ENCODE assay signal across 9 mouse cellular contexts in genomic region chr1:131905497-131905896, GRCm38 (mm10). TPM values are rescaled to one million over a fixed set of nuclear protein-coding genes. Genes with fewer than 3 reads are reported as not detected.
DNase-seq lines count a peak whose midpoint lies in the region; ATAC-seq and TF ChIP-seq lines count a peak whose summit lies in the region.
"Had no signal": no experiment of that assay in that cellular context is flagged by ENCODE, and none has a peak within 500 bp of the region (broad histone marks: within the 10 kb centered on the region; RNA-seq: fewer than 3 reads in every experiment).

No protein-coding gene starts in this region.

- no peaks in the 10 kb centered on the region for H3K36me3 ChIP-seq in heart, postnatal 0 days (replicated peaks; ENCODE audit: control insufficient read depth, insufficient read depth, low read length)
- H3K36me3 ChIP-seq in midbrain, embryonic 14.5 days (ENCODE audit: control insufficient read depth, insufficient read depth, low read length): no peaks in the 10 kb centered on the region
- H3K36me3 ChIP-seq in midbrain, embryonic 13.5 days: no peaks in the 10 kb centered on the region
- H3K36me3 ChIP-seq in splenic B cell, adult 2 months (ENCODE audit: control insufficient read depth, insufficient read depth, low read length, poor library complexity, severe bottlenecking): no peaks in the 10 kb centered on the region
- H3K36me3 ChIP-seq in neural tube, embryonic 15.5 days: no peaks in the 10 kb centered on the region
- H3K36me3 ChIP-seq: heart, embryonic 13.5 days had no signal

- no peak overlapping the region for H3K4me3 ChIP-seq in heart, postnatal 0 days (ENCODE audit: low read depth, low read length)
- no peak overlapping the region for H3K4me3 ChIP-seq in midbrain, embryonic 14.5 days (replicated peaks; ENCODE audit: low read depth, low read length)
- H3K4me3 ChIP-seq in midbrain, embryonic 13.5 days (replicated peaks): no peak overlapping the region
- no peak overlapping the region for H3K4me3 ChIP-seq in neural tube, embryonic 15.5 days (replicated peaks)
- H3K4me3 ChIP-seq: heart, embryonic 13.5 days had no signal

- no peak for TF ChIP-seq EP300 in heart, postnatal 0 days (IDR thresholded peaks at IDR 0.05; ENCODE audit: low read depth)

- H3K27ac ChIP-seq in heart, postnatal 0 days (ENCODE audit: low read depth): no peak overlapping the region
- no peak overlapping the region for H3K27ac ChIP-seq in midbrain, embryonic 14.5 days (replicated peaks; ENCODE audit: low read depth, low read length)
- no peak overlapping the region for H3K27ac ChIP-seq in midbrain, embryonic 13.5 days
- no peak overlapping the region for H3K27ac ChIP-seq in neural tube, embryonic 15.5 days (replicated peaks)
- H3K27ac ChIP-seq: heart, embryonic 13.5 days had no signal

- ATAC-seq in heart, postnatal 0 days (ENCODE audit: insufficient read depth, low read depth): no peak
- no peak for ATAC-seq in midbrain, embryonic 14.5 days (ENCODE audit: low FRiP score, low TSS enrichment)
- ATAC-seq in midbrain, embryonic 13.5 days: no peak
- no peak for ATAC-seq in neural tube, embryonic 15.5 days (ENCODE audit: low FRiP score)

- 13% methylated on average over 1 of the region's 1 CpGs for WGBS in heart, postnatal 0 days
- 20% methylated on average over 1 of the region's 1 CpGs for WGBS in midbrain, embryonic 14.5 days
- WGBS in midbrain, embryonic 13.5 days: 6% methylated on average over 1 of the region's 1 CpGs
- WGBS in neural tube, embryonic 15.5 days: 3% methylated on average over 1 of the region's 1 CpGs

- no peaks in the 10 kb centered on the region for H3K4me1 ChIP-seq in heart, postnatal 0 days (ENCODE audit: control insufficient read depth, insufficient read depth)
- H3K4me1 ChIP-seq in midbrain, embryonic 14.5 days (ENCODE audit: control insufficient read depth, insufficient read depth, low read length): no peaks in the 10 kb centered on the region
- peaks cover 3% of the 10 kb centered on the region; the same call in 1 of the 2 replicates for H3K4me1 ChIP-seq in midbrain, embryonic 13.5 days (replicated peaks)
- H3K4me1 ChIP-seq in neural tube, embryonic 15.5 days: peaks cover 3% of the 10 kb centered on the region; the same call in 1 of the 2 replicates
- H3K4me1 ChIP-seq: heart, embryonic 13.5 days had no signal

- H3K9ac ChIP-seq in heart, postnatal 0 days (replicated peaks; ENCODE audit: low read depth, low read length): no peak overlapping the region
- no peak overlapping the region for H3K9ac ChIP-seq in midbrain, embryonic 14.5 days (replicated peaks; ENCODE audit: low read length)
- H3K9ac ChIP-seq in midbrain, embryonic 13.5 days (replicated peaks): no peak overlapping the region
- H3K9ac ChIP-seq in neural tube, embryonic 15.5 days (replicated peaks): no peak overlapping the region
- H3K9ac ChIP-seq: heart, embryonic 13.5 days had no signal

- H3K9me3 ChIP-seq in heart, postnatal 0 days (replicated peaks; ENCODE audit: control insufficient read depth, low read length): no peaks in the 10 kb centered on the region
- no peaks in the 10 kb centered on the region for H3K9me3 ChIP-seq in midbrain, embryonic 14.5 days (ENCODE audit: control insufficient read depth, low read length)
- H3K9me3 ChIP-seq in midbrain, embryonic 13.5 days: no peaks in the 10 kb centered on the region
- no peaks in the 10 kb centered on the region for H3K9me3 ChIP-seq in neural tube, embryonic 15.5 days (replicated peaks)
- H3K9me3 ChIP-seq: heart, embryonic 13.5 days had no signal

- no peak overlapping the region for H3K4me2 ChIP-seq in heart, postnatal 0 days (ENCODE audit: low read depth, low read length)
- no peak overlapping the region for H3K4me2 ChIP-seq in midbrain, embryonic 14.5 days (ENCODE audit: low read length)
- no peak overlapping the region for H3K4me2 ChIP-seq in midbrain, embryonic 13.5 days (replicated peaks)
- no peak overlapping the region for H3K4me2 ChIP-seq in neural tube, embryonic 15.5 days
- H3K4me2 ChIP-seq: heart, embryonic 13.5 days had no signal

- TF ChIP-seq CTCF in heart, postnatal 0 days (IDR thresholded peaks at IDR 0.05; ENCODE audit: low read depth): peak; percentile 43

- DNase-seq in heart, postnatal 0 days (ENCODE audit: low spot score): peak; percentile 30
- DNase-seq in heart, adult 11 months: no peak
- peak; percentile 28 for DNase-seq in midbrain, embryonic 14.5 days
- DNase-seq in adrenal gland, postnatal 36 days: peak; percentile 36 to 53
- peak; percentile 15 for DNase-seq in splenic B cell, adult 2 months (ENCODE audit: low read depth, low spot score)
- no peak for DNase-seq in urinary bladder, postnatal 25 days (ENCODE audit: low spot score)

- peaks cover 20% of the 10 kb centered on the region for H3K27me3 ChIP-seq in heart, postnatal 0 days (ENCODE audit: control insufficient read depth, insufficient read depth, low read length)
- peaks cover 12% of the 10 kb centered on the region; the same call in 1 of the 2 replicates for H3K27me3 ChIP-seq in midbrain, embryonic 14.5 days (ENCODE audit: control insufficient read depth, insufficient read depth, low read length)
- peaks cover 23% of the 10 kb centered on the region for H3K27me3 ChIP-seq in midbrain, embryonic 13.5 days
- H3K27me3 ChIP-seq in splenic B cell, adult 2 months (ENCODE audit: control insufficient read depth, insufficient read depth, low read length, poor library complexity, severe bottlenecking): no peaks in the 10 kb centered on the region
- H3K27me3 ChIP-seq in neural tube, embryonic 15.5 days (replicated peaks): peaks cover 12% of the 10 kb centered on the region

RNA-seq across cellular contexts. Expression of gene Nucks1, which starts 4.8 kb away (rescaled TPM):
- 58.2 and 73.2 TPM in 2 replicates for total RNA-seq in heart, postnatal 0 days (2014; rRNA removed; ENCODE audit: low replicate concordance)
- 24.6 and 27.0 TPM in 2 replicates for polyA plus RNA-seq in heart, postnatal 0 days (2015; fragmentation: Nextera tagmentation; extraction: Ambion mirVana)
- 39.6 and 59.8 TPM in 2 replicates for polyA plus RNA-seq in midbrain, embryonic 14.5 days (2014; fragmentation: Nextera tagmentation; extraction: Ambion mirVana)
- polyA plus RNA-seq in midbrain, embryonic 13.5 days (2015; fragmentation: Nextera tagmentation; extraction: Ambion mirVana): 60.4 and 69.2 TPM in 2 replicates
- total RNA-seq in adrenal gland, postnatal 36 days (2021): 100 to 1,000 TPM; 140 to 150 TPM
- 44.3 and 52.4 TPM in 2 replicates for polyA plus RNA-seq in neural tube, embryonic 15.5 days (2015; fragmentation: Nextera tagmentation; extraction: Ambion mirVana)

RNA-seq across cellular contexts. Expression of gene Rab29, which starts 38.5 kb away (rescaled TPM):
- 14.7 and 16.6 TPM in 2 replicates for total RNA-seq in heart, postnatal 0 days (2014; rRNA removed; ENCODE audit: low replicate concordance)
- 18.8 and 21.1 TPM in 2 replicates for polyA plus RNA-seq in heart, postnatal 0 days (2015; fragmentation: Nextera tagmentation; extraction: Ambion mirVana)
- polyA plus RNA-seq in midbrain, embryonic 14.5 days (2014; fragmentation: Nextera tagmentation; extraction: Ambion mirVana): 3.7 and 8.8 TPM in 2 replicates
- 7.7 and 7.8 TPM in 2 replicates for polyA plus RNA-seq in midbrain, embryonic 13.5 days (2015; fragmentation: Nextera tagmentation; extraction: Ambion mirVana)
- total RNA-seq in adrenal gland, postnatal 36 days (2021): 10 to 100 TPM; 16.1 to 23.0 TPM
- 7.2 and 10.5 TPM in 2 replicates for polyA plus RNA-seq in neural tube, embryonic 15.5 days (2015; fragmentation: Nextera tagmentation; extraction: Ambion mirVana)

RNA-seq across cellular contexts. Expression of gene Slc45a3, which starts 57.3 kb away (rescaled TPM):
- total RNA-seq in heart, postnatal 0 days (2014; rRNA removed; ENCODE audit: low replicate concordance): 9.5 and 23.6 TPM in 2 replicates
- 2.6 and 2.8 TPM in 2 replicates for polyA plus RNA-seq in heart, postnatal 0 days (2015; fragmentation: Nextera tagmentation; extraction: Ambion mirVana)
- 2.6 and 6.4 TPM in 2 replicates for polyA plus RNA-seq in midbrain, embryonic 14.5 days (2014; fragmentation: Nextera tagmentation; extraction: Ambion mirVana)
- polyA plus RNA-seq in midbrain, embryonic 13.5 days (2015; fragmentation: Nextera tagmentation; extraction: Ambion mirVana): 9.5 and 12.9 TPM in 2 replicates
- 10 to 100 TPM; 15.2 to 31.5 TPM for total RNA-seq in adrenal gland, postnatal 36 days (2021)
- 2.0 and 3.0 TPM in 2 replicates for polyA plus RNA-seq in neural tube, embryonic 15.5 days (2015; fragmentation: Nextera tagmentation; extraction: Ambion mirVana)

Comparison
In these comparisons a context has a peak if more than half of its experiments do, and no peak if none do; other contexts are left out.
1. DNase-seq: peak in heart, postnatal 0 days (single experiment), midbrain, embryonic 14.5 days (single experiment), adrenal gland, postnatal 36 days (2 of 2) and splenic B cell, adult 2 months (single experiment); none in heart, adult 11 months (single experiment) and urinary bladder, postnatal 25 days (single experiment).